Mouse (Mus musculus) liver, embryonic 14.5 days (tissue): ENCODE results near the gene Zpbp2. TPM values are rescaled to one million over a fixed set of nuclear protein-coding genes. Genes with fewer than 3 reads are reported as not detected.

Experiments
- ATAC-seq: fragments of 200-750 bp; cut with Nextera tagmentation; 2 replicates; pipeline ENCODE4 v1.8.0; 2017; ENCODE audit warnings: moderate number of reproducible peaks, mild to moderate bottlenecking, moderate library complexity; ENCODE audit not compliant: insufficient read depth
- DNase-seq, 3 experiments: peaks; one replicate each; pipeline ENCODE4 v3.0.0-alpha.2; 2012 to 2013; ENCODE audit warnings: low read depth in 3 of 3, low spot score in 3 of 3
- H3K27ac ChIP-seq: fragments of 300-500 bp; sonication (generic); 2 replicates; pipeline ENCODE4 v1.5.1; 2014; ENCODE audit warnings: moderate library complexity, mild to moderate bottlenecking, control low read depth, inconsistent platforms
- H3K27me3 ChIP-seq: fragments of 300-500 bp; sonication (generic); 2 replicates; pipeline ENCODE4 v1.6.1; 2014; ENCODE audit warnings: mild to moderate bottlenecking, low read length, moderate library complexity; ENCODE audit not compliant: control insufficient read depth, insufficient read depth
- H3K36me3 ChIP-seq: fragments of 300-500 bp; sonication (generic); replicated peaks from 2 replicates; pipeline ENCODE4 v1.6.1; 2014; ENCODE audit warnings: low read depth; ENCODE audit not compliant: control insufficient read depth, insufficient read depth
- H3K4me1 ChIP-seq, 2 experiments: fragments of 200-500 bp in 1 of 2; fragments of 300-500 bp in 1 of 2; sonication (generic) in 1 of 2; replicated peaks; 2 replicates each; pipeline ENCODE4 v1.6.1; 2012 to 2014; ENCODE audit warnings: antibody characterized with exemption in 1 of 2, inconsistent platforms in 1 of 2, low read length in 1 of 2; ENCODE audit not compliant: control insufficient read depth in 2 of 2, insufficient read depth in 2 of 2
- H3K4me2 ChIP-seq: fragments of 300-500 bp; sonication (generic); 2 replicates; pipeline ENCODE4 v1.6.1; 2014; ENCODE audit warnings: low read depth, mild to moderate bottlenecking, control low read depth, moderate library complexity
- H3K4me3 ChIP-seq, 2 experiments: fragments of 200-500 bp in 1 of 2; fragments of 300-500 bp in 1 of 2; sonication (generic) in 1 of 2; 2 replicates each; pipeline ENCODE4 v1.5.1; 2012 to 2014; ENCODE audit warnings: low read depth in 2 of 2, low read length in 2 of 2, mild to moderate bottlenecking in 2 of 2, control low read depth in 1 of 2, inconsistent platforms in 1 of 2, moderate library complexity in 1 of 2; ENCODE audit not compliant: insufficient read depth in 1 of 2
- H3K9ac ChIP-seq: fragments of 300-500 bp; sonication (generic); replicated peaks from 2 replicates; pipeline ENCODE4 v1.6.1; 2014; ENCODE audit warnings: mild to moderate bottlenecking, control low read depth, moderate library complexity
- H3K9me3 ChIP-seq: fragments of 300-500 bp; sonication (generic); 2 replicates; pipeline ENCODE4 v1.6.1; 2016; ENCODE audit warnings: low read length, mixed read lengths; ENCODE audit not compliant: control insufficient read depth
- CTCF ChIP-seq: IDR thresholded peaks from 2 replicates; pipeline ENCODE4 v1.5.1; 2016; ENCODE audit warnings: antibody characterized with exemption, low read depth, control low read depth
- EP300 ChIP-seq: IDR thresholded peaks from 2 replicates; pipeline ENCODE4 v1.6.1; 2016; ENCODE audit warnings: antibody characterized with exemption, low read depth
- WGBS: fragments of 180-500 bp; shearing (Covaris S2); extraction: QIAGEN DNeasy Blood & Tissue Kit; methylation state at CpG from one replicate; pipeline ENCODE4 v1.1.7; 2014; ENCODE audit not compliant: insufficient replicate concordance; 5-methylcytosine and 5-hydroxymethylcytosine counted together
- polyA plus RNA-seq, 2 experiments: library from polyadenylated mRNA; depleted of rRNA in 1 of 2; stranded (reverse) in 1 of 2; unstranded in 1 of 2; fragments of >200 nt; fragmentation: Nextera tagmentation in 1 of 2; extraction: Ambion mirVana in 1 of 2; gene quantifications; 2 replicates each; pipeline versions ENCODE4 v1.2.1 to v1.2.3; 2012 to 2014

Gene Zpbp2
- polyA plus RNA-seq, 2 experiments = 0.44 to 0.76 TPM

DNA sequence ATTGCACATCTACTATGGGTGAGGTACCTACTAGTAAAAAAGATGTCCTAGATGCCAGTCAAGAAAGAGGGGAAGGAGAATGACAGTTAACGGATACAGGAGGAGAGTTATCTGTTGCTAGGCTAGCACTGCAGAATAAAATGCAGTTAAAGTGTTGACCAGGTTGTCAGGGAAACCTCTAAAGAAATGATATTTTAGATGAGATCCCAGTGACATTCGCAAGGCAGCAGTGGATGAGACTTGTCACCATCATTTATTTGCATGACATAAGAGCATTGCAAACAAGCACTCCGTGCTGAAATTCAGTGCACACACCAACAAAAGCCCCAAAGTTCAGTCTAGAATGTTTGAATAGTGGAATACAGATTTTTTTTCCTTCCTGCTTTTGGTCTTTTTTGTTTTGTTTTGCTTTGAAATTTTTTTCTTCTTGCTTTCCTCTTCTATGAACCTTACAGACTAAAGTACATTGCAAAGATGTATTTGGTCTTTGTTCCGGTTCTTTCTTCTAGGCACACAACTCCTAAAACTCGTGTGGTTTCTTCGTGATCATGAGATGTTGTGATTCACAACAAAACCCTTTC lies 37.5 kb upstream of the Zpbp2 start:
- H3K27me3 ChIP-seq = no peaks in the 10 kb centered on the region
- WGBS = 61% methylated on average over 6 of the region's 6 CpGs
- H3K4me1 ChIP-seq = no peaks in the 10 kb centered on the region
- no peak overlapping the region for H3K4me3 ChIP-seq
- H3K4me2 ChIP-seq = no peak overlapping the region
- no peak for DNase-seq
- H3K9ac ChIP-seq = no peak overlapping the region
- H3K36me3 ChIP-seq = no peaks in the 10 kb centered on the region
- TF ChIP-seq CTCF (no peak), EP300 (no peak)
- H3K9me3 ChIP-seq = no peaks in the 10 kb centered on the region
- ATAC-seq = no peak
- no peak overlapping the region for H3K27ac ChIP-seq

DNA sequence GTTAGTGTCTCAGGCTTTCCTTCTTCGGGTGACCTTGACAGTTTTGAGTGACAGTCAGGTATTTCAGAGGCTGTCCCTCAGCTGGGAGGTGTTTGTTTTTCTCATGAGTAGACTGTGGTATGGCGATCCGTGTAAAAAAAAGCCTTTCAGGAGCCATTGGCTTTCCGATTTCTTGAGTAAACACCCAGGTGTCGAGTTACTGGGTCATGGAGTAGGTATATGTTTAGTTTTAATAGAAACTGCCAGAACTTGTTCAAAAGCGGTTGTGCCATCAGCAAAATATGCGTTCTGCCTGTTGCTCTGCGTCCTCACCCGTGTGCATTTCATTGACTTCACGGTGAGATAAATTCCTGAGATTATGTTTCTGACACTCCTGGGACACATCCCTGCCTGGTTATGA lies 30.4 kb upstream of the Zpbp2 start:
- no peak overlapping the region for H3K4me2 ChIP-seq
- H3K27ac ChIP-seq = no peak overlapping the region
- no peak for TF ChIP-seq CTCF
- TF ChIP-seq EP300 = no peak
- no peak for ATAC-seq
- 0 out of 4 replicates have a peak, but pooled peaks cover 0 to 2% of the 10 kb centered on the region in 2 experiments for H3K4me1 ChIP-seq
- no peaks in the 10 kb centered on the region for H3K9me3 ChIP-seq
- DNase-seq = no peak
- no peak overlapping the region for H3K4me3 ChIP-seq
- H3K36me3 ChIP-seq = no peaks in the 10 kb centered on the region
- H3K27me3 ChIP-seq = no peaks in the 10 kb centered on the region
- no peak overlapping the region for H3K9ac ChIP-seq
- 53% methylated on average over 10 of the region's 10 CpGs for WGBS

DNA sequence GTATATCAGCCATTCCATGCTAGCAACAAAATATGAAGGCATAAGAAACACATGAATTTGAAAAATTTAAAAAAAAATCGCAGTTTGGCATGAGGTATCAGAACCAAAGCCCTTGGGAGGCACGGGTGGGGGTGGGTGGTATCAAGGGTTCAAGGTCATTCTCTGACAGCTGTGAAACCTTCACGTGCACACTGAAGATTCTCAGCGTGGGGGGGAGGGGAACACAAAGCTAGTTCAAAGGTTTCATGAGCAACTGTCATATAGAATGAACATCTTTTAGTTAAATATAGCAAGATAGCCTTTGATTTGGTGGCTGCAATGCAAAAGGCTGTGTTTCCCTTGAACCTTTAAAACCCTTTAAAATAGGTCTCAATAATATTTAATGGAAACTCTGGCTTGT lies 25.8 kb upstream of the Zpbp2 start:
- no peak for TF ChIP-seq CTCF
- no peak for TF ChIP-seq EP300
- H3K4me3 ChIP-seq = no peak overlapping the region
- ATAC-seq = no peak
- no peaks in the 10 kb centered on the region for H3K36me3 ChIP-seq
- H3K9me3 ChIP-seq = no peaks in the 10 kb centered on the region
- DNase-seq = no peak
- 34% methylated on average over 4 of the region's 4 CpGs for WGBS
- H3K4me1 ChIP-seq = 0 out of 4 replicates have a peak, but pooled peaks cover 0 to 2% of the 10 kb centered on the region in 2 experiments
- H3K27me3 ChIP-seq = no peaks in the 10 kb centered on the region; the same call in 1 of the 2 replicates
- H3K27ac ChIP-seq = no peak overlapping the region
- no peak overlapping the region for H3K4me2 ChIP-seq
- no peak overlapping the region for H3K9ac ChIP-seq

DNA sequence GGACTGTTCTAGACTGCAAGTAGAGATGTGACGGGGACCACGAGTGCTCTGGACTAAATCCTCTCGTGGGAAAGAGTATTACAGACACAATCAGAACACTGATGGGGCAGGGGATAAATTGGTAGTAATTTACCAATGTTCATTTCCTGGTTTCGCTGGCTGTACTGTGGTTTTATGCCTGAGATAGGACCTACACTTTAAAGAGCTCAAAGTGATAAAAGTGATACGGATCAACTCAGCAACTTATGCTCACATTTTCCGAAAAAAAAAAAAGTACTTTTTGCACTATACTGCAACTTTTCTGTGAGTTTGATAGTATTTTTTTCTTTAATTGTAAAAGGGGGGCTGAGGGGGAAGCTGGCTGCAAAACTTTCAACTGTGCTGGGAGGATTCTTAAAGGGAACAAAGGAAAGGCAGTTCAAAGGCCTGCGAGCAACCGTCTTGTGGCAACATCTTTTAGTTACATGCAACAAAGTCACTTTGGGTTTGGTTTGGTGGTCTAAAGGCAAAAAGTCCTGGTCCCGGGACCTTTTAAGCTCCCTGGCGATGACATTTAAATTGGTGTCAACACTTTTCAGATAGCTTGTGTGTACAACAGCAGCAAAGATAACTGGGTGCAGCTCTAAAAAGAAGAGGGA lies 24.0 kb upstream of the Zpbp2 start:
- no peak overlapping the region for H3K4me2 ChIP-seq
- H3K9me3 ChIP-seq = no peaks in the 10 kb centered on the region
- H3K4me3 ChIP-seq = no peak overlapping the region
- DNase-seq (no peak), ATAC-seq (no peak)
- TF ChIP-seq EP300 (no peak), CTCF (no peak)
- no peaks in the 10 kb centered on the region for H3K4me1 ChIP-seq
- no peaks in the 10 kb centered on the region for H3K36me3 ChIP-seq
- no peak overlapping the region for H3K27ac ChIP-seq
- H3K27me3 ChIP-seq = no peaks in the 10 kb centered on the region; the same call in 1 of the 2 replicates
- 61% methylated on average over 10 of the region's 10 CpGs for WGBS
- H3K9ac ChIP-seq = no peak overlapping the region

DNA sequence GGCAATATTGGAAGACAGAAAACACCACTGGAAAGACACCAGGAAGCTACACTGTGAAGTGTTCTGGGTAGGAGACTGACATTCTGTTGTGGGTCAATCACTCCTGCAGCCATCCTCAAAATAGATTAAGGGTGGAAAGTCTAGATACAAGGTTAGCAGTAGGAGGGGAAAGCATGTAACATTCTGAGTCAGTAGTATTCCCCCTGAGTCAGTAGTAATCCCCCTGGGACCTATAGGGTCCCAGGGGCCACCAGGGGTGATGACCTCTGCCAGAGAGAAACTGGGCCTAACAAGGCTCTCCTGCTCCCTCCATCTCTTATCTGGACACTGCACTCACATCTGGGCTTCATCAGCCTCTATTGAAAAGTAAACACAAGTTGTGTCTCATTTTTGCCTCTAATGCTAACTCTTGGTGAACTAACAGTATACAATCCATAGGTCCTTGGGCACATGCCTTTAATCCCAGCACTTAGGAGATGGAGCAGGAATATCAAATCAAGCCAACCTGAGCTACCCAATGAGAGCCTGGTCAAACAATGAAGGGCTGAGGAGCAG lies 13.3 kb upstream of the Zpbp2 start:
- ATAC-seq (no peak), DNase-seq (no peak)
- TF ChIP-seq EP300 (no peak), CTCF (no peak)
- H3K4me1 ChIP-seq = no peaks in the 10 kb centered on the region
- H3K27ac ChIP-seq = no peak overlapping the region
- H3K9ac ChIP-seq = no peak overlapping the region
- H3K9me3 ChIP-seq = no peaks in the 10 kb centered on the region; the same call in 1 of the 2 replicates
- no peak overlapping the region for H3K4me2 ChIP-seq
- no peaks in the 10 kb centered on the region for H3K36me3 ChIP-seq
- peaks cover 5% of the 10 kb centered on the region for H3K27me3 ChIP-seq
- H3K4me3 ChIP-seq = no peak overlapping the region
